Mouse (Mus musculus): ENCODE measurements around the gene Lamp1.

Lamp1 gene

GRCm38 (mm10) chr8:13199385-13200061 lies 40.6 kb downstream of the Lamp1 start:
- no peak for DNase-seq (ENCODE audit: low read depth in 1 of 2, low spot score in 2 of 2)

- DNase-seq (ENCODE audit: low read depth in 1 of 2, low spot score in 2 of 2): no peak
These were observed 41.5 kb downstream of the Lamp1 start, which contains the start of gene Grtp1 for GRCm38 (mm10) chr8:13200301-13201012. Grtp1 (minus strand) TSS chr8:13200620.

- DNase-seq (ENCODE audit: low read depth in 1 of 2, low spot score in 2 of 2): no peak
These were observed 42.0 kb downstream of the Lamp1 start for GRCm38 (mm10) chr8:13201013-13201334.

GRCm38 (mm10) chr8:13202041-13202440 lies 43.1 kb downstream of the Lamp1 start:
- DNase-seq (ENCODE audit: low read depth in 1 of 2, low spot score in 2 of 2): no peak

GRCm38 (mm10) chr8:13202806-13203205 lies 43.8 kb downstream of the Lamp1 start:
- no peak for DNase-seq (ENCODE audit: low read depth in 1 of 2, low spot score in 2 of 2)

- DNase-seq (ENCODE audit: low read depth in 1 of 2, low spot score in 2 of 2): no peak
These were observed 44.5 kb downstream of the Lamp1 start for GRCm38 (mm10) chr8:13203472-13203871.

GRCm38 (mm10) chr8:13204371-13205140 lies 45.6 kb downstream of the Lamp1 start:
- DNase-seq (ENCODE audit: low read depth in 1 of 2, low spot score in 2 of 2): peak in 1 of 2 experiments; percentile 26

GRCm38 (mm10) chr8:13205311-13205710 lies 46.4 kb downstream of the Lamp1 start:
- no peak for DNase-seq (ENCODE audit: low read depth in 1 of 2, low spot score in 2 of 2)

GRCm38 (mm10) chr8:13206290-13206689 lies 47.3 kb downstream of the Lamp1 start:
- DNase-seq (ENCODE audit: low read depth in 1 of 2, low spot score in 2 of 2): no peak

- DNase-seq (ENCODE audit: low read depth in 1 of 2, low spot score in 2 of 2): no peak
These were observed 49.8 kb downstream of the Lamp1 start for GRCm38 (mm10) chr8:13208627-13209355.

GRCm38 (mm10) chr8:13209770-13210169 lies 50.8 kb downstream of the Lamp1 start:
- no peak for DNase-seq (ENCODE audit: low read depth in 1 of 2, low spot score in 2 of 2)

GRCm38 (mm10) chr8:13213479-13214268 lies 54.7 kb downstream of the Lamp1 start:
- peak; percentile 68 to 79 for DNase-seq (ENCODE audit: low read depth in 1 of 2, low spot score in 2 of 2)

- DNase-seq (ENCODE audit: low read depth in 1 of 2, low spot score in 2 of 2): no peak
These were observed 57.4 kb downstream of the Lamp1 start for GRCm38 (mm10) chr8:13216386-13216785.

GRCm38 (mm10) chr8:13217093-13217492 lies 58.1 kb downstream of the Lamp1 start:
- DNase-seq (ENCODE audit: low read depth in 1 of 2, low spot score in 2 of 2): no peak

GRCm38 (mm10) chr8:13217986-13218385 lies 59.0 kb downstream of the Lamp1 start:
- DNase-seq (ENCODE audit: low read depth in 1 of 2, low spot score in 2 of 2): no peak

GRCm38 (mm10) chr8:13218441-13218840 lies 59.5 kb downstream of the Lamp1 start:
- no peak for DNase-seq (ENCODE audit: low read depth in 1 of 2, low spot score in 2 of 2)

- DNase-seq (ENCODE audit: low read depth in 1 of 2, low spot score in 2 of 2): no peak
These were observed 65.5 kb downstream of the Lamp1 start for GRCm38 (mm10) chr8:13224426-13224825.
